Mouse (Mus musculus): Measurements from ENCODE around the gene Camk1g.

Gene Camk1g

DNA sequence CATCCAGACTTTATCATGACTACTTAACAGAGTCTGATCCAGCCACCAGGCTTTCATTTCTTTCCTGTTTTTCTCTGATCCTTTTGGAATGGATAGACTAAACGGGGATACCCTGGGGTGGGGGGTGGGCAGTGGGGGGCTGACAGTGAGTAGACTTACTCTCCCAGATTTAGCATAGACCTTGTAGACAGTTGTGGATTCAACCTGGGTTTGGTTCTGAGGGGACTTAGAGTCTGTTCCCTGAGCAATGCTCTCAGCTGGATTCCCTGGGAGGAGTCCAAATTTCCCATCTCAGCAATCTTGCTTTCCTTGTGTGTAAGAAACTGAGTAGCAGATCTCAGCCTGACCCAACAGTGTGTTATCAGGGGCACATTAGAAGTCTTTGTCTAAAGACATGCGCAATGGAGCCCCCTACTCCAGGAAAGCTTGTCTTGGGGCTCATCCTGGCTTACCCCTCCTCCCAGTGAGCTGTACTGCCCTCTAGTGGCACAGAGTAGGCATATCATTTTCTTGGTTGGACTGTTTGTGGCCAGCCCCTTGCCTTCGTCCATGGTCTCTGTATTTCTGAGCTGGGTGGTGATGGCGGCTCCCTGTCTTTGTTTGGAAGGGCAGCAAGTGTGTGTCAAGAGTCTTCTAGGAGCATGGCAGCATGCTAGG is 6.5 kb upstream of the Camk1g start:
- DNase-seq (ENCODE audit: low read depth, low spot score), result peak; percentile 63

DNA sequence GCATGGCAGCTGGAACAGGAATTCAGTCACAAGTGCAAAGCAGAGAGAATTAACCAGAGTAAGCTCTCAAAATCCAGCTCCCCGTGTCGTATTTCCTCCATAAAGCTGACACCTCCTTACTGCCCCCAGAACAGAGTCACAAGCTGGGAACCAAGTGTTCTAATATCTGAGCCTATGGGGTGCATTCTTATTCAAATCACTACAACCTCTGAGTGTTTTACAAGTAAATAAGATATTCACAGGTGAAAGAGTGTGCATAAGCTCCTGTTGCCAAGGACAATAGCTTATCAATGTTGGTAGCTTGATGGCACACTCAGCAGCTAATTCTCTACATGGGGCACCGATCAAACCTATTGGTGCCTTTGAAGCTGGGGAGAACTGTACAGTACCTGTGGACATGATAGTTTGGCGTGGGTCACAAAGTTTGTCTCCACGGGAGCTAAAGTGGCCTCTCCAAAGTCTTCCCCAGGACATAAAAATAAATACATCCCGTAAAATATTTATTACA is 3.9 kb upstream of the Camk1g start:
- peak; percentile 72 for DNase-seq (ENCODE audit: low read depth, low spot score)

DNA sequence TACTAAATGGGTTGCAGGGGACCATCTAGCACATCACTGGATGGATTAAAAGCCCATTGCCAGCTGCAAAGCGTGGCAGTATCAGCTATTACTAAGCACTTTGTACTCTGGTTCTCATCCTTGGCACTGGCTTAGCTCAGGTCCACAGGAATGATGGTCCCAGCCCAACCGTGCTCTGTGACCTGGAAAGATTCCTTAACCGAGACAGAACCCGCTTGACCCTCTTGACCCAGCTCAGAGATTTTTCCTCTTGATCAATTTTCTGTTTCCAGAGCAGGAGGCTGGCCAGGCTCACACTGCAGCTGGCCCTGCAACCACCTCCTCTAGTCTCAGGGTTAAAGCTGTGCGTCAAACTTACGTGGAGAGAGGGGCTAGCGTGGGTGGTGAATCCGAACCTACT is 1.0 kb downstream of the Camk1g start:
- no peak for DNase-seq (ENCODE audit: low read depth, low spot score)

DNA sequence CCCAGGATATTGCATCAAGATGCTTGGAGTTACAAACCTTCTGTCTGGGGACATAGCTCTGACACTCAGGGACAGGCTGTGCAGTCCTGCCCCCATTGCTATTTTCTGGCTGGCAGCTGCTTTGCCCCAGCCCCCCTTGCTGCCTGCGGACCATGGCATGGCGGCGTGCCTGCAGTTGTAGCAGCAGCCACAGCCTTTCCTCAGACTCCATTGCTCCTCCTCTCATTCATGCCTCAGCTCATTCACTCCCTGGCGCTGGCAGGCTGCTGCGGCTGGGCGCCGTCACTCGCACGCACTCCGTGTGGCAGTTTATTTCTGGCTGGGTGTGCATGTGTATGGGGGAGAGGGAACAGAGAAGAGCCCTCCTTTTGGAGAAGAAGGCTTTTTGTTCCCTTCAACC is 2.0 kb downstream of the Camk1g start:
- DNase-seq (ENCODE audit: low read depth, low spot score), result no peak

DNA sequence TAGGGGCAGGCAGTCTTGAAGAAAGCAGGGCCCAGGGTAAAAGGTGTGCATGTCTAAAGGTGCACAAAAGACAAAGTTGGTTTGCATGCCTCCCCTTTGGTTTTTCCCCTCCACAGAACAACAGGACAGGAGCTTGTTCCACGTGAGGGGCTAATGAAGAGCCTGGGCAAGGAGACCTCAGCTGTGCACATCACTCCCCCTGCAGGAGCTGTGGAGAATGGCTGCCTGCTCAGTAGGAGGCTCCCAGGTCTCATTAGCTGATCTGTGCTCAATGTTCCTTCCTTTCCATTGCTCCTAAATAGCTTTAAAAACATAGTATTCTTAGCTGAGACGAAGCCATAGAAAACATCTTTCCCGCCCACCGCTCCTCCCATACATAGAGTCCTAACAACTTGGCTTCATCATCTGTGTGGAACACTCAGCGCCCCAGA is 6.3 kb downstream of the Camk1g start:
- DNase-seq (ENCODE audit: low read depth, low spot score), result peak; percentile 48

DNA sequence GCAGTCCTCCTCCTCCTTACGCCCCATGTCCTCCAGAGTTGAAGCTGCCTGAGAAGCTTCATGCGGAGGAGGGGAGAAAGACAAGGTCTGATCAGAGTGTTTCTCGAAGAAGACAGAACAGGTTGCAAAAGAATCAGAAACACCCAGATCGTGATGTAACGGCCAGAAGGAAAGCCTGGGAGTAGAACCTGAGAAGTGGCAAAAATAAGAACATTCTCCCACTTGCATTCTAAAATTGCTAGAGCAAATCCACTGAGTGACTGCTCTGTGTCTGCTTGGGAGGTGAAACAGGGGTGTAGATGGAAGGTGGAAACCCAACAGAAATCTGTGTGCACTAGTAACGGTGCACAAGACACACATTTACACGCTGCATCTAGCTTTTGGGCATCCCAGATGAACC is 8.0 kb downstream of the Camk1g start:
- no peak for DNase-seq (ENCODE audit: low read depth, low spot score)

DNA sequence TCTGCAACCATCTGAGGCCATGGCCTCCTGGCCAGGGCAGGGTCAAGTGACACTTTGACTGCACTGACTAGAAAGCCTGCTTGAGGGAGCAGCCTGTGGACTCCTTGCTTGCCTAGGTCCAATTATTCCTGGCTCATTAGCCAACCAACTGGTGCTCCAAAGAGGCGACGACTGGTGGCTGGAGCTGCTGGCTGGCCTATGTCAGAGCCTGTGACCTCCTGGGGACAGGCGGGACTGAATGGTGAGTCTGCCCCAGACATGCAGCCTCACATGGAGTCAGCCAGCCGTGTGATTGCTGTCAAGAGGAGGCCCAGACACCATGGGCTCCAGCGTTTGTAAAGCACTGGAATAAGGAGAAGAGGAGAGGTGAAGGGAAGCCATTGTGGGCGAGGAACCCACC is 8.9 kb downstream of the Camk1g start:
- no peak for DNase-seq (ENCODE audit: low read depth, low spot score)

DNA sequence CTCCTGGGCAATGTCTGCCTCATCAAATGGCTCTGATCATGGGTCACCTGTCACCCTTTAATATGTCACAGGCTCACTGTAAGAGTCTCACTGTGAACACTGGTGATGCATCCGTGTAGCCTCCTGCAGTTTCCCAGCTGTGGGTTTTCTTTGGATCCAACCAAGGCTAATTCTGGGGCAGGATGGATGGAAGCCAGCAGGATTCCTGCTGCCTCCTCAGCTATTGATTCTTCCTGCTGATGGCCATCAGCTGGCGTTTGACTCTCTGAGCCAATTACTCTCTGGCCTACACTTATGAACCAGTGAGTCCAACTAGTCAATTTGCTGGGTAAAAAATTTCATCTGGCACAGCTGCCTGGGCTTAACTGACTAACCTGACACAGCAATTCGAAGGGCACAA is 10.9 kb downstream of the Camk1g start:
- no peak for DNase-seq (ENCODE audit: low read depth, low spot score)

DNA sequence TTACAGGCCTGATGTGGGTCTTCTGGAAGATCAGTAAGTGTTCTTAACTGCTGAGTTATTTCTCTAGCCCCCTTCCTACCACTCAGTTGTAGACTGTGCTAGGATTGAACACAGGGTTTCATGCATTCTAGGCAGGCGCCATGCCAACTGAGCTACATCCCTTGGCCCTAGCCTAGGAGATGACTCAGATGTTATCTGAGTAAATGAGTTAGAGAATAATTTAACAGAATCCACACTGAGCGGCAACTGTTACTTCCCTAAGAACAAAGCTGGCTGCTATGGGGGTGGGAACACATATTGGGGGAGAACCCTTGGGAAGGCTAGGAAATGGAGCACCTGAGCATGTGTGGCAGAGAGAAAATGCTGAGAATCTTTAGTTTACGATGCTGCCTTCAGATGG is 18.5 kb downstream of the Camk1g start:
- no peak for DNase-seq (ENCODE audit: low read depth, low spot score)

DNA sequence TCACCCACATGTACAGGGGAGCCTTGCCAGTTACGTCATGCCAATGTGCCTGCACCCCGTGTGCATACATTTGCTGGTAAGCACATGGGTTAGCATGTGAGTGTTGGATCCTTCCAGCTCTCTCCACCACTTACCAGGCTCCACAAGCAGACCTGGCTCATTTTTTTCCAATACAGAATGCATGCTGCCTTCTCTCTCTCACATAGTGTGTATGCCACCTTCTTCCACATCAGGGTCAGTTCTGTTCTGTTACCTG is 19.6 kb downstream of the Camk1g start:
- no peak for DNase-seq (ENCODE audit: low read depth, low spot score)

DNA sequence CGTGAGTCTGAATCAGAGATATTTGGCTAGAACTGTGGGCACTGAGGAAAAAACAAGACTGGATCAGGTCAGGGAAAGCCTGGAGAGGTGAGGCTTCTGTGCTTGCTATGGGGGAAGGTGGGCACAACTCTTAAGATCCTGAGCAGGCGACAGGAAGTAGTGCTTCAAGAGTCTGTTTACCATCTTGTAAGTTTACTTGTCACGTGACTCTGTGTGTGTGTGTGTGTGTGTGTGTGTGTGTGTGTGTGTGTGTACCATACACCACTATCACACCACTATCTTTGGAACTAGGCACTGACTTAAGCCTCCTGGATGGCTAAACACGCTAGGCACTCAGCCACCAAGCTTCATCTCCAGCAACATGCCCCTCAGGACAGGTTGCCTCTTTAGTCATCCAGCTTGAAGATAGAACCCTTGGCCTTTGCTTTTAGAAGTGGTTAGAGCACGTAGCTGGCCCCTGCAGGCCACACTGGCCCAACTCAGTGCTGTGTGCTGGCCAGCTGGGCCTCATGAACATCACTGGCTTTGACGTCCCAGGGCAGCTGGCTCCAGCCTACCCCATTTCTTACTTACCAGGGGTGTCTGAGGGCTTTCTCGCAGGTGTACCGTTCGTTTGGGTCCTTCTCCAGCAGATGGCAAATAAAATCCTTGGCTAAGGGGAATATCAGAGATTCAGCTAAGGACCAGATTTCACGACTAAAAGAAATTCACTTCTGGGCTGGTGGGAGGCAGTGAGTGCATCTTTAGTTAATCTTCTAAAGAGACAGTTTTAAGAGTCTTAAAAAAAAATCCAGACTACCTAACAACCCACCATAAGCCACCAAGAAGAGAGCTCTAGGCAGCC is 20.2 kb downstream of the Camk1g start:
- no peak for DNase-seq (ENCODE audit: low read depth, low spot score)

DNA sequence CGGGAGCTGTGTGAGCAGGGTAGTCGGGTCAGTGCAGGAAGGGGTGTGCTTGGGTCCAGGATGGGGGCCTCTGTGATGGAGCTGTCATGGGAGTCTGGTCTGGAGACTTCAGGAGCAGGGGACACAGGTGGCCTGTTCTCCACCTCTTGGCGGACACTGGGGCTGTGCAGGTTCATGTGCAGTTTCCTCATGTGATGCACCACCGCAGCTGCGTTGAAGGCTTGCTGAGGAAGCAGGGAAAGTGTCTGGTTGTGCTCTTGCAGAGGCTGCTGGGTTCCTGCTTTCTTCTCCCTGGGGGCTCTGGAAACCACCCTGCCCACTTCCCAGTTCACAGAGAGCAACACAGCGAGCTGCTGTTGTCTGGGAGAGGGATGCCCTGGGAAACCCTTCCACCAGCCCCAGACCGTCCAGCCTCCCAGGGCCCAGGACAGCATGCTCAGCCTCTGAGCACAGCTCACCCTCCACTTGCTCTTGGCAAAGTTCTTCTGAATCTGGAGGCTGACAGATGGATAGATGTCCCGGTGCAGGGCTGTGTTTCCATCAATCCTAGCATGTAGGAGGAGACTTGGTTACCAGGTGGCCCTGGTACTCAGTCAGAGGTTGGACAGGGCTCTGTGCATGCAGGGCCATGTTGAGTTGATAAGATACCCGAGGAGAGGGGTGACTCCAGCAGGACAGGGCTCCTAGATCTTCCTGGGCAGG is 21.7 kb downstream of the Camk1g start:
- no peak for DNase-seq (ENCODE audit: low read depth, low spot score)

DNA sequence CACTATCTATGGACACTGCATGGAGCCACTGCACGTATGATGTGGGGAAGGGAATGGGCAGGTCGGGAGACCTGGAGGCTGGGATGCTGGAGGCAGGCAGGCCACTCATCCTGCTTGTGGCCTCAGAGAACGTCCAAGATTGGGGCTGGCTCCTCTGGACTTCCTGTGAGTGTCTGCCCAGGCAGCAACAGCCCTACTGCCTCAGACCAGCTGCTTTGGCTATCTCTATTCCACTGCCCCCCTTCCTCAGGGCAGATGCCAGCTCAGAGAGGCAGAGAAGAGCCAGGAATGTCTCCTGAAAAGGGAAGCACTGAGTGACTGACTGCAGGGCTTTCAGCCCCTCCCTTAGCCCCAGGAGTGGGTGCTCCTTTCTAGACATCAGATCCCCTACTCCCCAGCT is 23.2 kb downstream of the Camk1g start:
- no peak for DNase-seq (ENCODE audit: low read depth, low spot score)

DNA sequence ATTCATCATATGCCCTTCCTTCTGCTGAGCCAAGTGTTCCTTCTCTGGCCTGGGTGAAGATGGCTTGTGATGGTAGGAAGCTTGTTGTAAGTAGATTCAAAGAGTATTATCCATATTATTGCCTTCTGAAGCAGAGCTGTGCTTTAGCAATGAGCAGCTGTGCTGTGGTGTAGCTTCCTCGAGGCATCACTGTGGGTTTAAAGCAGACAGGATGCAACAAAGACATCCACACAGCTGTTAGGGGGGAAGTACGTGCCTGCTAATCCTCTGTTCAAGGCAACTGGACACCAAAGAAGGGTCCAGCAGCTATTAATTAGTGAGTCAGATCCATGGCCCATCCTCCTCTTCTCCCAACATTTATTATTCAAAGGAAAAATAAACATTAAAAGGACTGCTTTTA is 25.1 kb downstream of the Camk1g start:
- DNase-seq (ENCODE audit: low read depth, low spot score), result no peak

DNA sequence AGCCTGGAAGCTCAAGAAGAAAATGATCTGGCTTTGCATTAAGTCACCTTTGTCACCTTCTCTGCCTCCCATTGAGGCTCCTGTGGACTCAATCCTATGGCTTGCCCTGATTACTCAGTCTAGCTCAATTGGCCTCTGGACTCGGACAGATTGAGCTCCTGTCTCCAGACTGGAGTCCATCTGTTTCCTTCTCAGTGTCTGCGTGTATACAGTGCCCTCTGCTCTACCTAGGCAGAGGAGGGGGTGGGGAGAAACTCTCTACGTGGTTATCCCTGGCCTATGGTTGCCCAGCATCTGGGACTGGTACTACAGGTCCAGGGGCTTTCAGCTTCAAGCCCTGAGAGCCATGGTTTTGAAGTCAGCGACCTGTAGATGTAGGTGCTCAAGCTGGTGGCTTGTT is 26.2 kb downstream of the Camk1g start:
- no peak for DNase-seq (ENCODE audit: low read depth, low spot score)

DNA sequence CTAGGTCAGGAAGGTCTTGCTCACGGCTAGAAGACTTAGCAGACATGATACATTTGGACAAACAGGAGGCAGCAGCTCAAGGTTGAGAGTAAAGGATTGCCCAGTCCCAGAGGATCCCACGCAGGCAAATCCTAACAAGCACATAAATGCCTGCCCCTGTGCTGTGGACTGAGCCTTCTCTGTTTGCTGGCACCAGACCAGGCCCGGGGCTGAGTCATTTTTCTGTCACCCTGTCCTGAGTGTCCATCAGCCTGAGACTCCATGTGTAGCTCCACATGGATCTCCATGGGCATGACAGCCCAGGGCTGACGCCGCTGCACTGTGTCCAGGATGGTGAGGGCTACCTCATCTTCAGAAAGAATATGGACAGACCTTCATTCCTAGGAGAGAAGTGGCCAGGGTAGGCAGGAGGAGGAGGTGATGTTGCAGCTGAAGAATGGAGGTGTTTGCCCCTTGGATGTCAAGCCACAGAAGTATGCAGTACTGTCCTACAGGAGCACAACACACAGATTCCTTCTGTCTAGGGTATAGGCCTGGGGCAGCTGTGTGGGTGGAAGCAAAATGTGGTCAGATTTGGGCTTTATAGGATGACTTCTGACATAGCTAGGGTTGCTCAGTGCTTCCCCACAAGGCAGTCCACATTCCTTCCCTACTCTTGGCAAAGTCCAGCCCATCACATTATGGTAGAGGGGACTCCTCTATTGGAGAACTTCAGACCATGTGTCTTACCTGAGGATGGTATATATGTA is 27.7 kb downstream of the Camk1g start:
- DNase-seq (ENCODE audit: low read depth, low spot score), result no peak

DNA sequence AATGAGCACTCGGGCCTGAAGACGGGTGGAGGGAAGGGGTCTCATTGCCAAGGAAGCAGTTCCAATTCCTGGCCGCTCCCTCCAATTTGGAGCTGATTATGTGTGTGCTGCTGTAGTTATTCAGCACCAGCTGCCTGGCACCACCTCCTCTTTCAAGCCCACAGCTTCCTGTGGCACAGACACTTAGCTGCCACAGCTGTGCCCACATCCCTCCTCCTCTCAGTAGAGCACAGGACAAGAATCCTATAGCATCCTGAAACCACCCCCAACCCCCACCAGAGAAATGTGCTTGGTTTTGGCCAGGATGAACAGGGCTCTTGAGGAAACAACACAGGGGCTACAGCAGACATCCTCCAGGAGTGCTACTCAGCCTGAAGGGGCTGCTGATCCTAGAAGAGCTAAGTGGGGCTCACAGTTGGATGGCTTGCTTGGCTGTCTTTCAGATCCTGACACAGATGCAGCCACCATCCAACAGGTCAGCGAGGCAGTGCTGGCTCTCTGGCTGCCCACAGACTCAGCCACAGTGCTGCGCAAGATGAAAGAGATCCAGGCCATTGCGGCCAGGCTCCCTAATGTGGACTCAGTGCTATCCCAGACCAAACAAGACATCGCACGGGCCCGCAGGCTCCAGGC is 31.6 kb downstream of the Camk1g start:
- no peak for DNase-seq (ENCODE audit: low read depth, low spot score)

DNA sequence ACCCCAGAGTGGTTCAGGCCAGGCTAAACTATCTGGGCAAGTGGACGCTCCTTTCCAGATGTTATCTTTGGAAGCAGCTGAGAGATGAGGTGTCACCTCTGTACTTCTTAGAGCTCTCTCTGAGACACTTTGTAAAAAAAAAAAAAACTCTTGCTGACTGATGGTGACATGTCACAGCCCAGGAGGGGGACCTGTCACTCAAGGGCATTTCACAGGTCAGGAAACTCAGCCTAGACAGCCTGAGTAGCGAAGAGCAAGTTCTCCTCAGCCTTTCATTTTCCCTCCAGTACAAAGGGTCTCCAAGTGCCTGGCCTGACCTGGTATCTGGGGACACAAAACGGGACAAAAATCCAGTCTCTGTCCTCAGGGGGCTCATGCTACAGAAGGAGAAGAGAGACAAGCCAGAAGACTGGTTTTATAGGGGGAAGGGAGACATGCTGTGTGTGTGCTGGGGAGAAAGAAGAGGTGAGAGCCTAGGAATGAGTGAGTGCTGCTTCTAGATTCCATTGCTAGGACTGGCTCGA is 32.2 kb downstream of the Camk1g start:
- DNase-seq (ENCODE audit: low read depth, low spot score), result no peak

DNA sequence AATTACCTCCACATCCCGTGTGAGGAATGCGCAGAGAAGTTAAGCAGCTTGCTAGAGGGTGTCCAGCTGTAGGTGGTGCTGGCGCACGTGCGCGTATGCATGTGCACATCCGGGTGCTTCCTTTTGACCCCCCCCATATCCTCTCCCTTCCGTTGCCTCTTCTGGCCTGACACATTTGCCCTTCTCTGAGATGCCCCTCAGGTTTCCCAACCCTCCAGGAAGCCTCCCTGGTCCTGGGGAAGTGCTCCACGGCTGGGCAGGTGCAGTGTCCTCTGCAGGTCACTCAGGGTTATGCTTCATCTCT is 33.1 kb downstream of the Camk1g start:
- DNase-seq (ENCODE audit: low read depth, low spot score), result no peak

DNA sequence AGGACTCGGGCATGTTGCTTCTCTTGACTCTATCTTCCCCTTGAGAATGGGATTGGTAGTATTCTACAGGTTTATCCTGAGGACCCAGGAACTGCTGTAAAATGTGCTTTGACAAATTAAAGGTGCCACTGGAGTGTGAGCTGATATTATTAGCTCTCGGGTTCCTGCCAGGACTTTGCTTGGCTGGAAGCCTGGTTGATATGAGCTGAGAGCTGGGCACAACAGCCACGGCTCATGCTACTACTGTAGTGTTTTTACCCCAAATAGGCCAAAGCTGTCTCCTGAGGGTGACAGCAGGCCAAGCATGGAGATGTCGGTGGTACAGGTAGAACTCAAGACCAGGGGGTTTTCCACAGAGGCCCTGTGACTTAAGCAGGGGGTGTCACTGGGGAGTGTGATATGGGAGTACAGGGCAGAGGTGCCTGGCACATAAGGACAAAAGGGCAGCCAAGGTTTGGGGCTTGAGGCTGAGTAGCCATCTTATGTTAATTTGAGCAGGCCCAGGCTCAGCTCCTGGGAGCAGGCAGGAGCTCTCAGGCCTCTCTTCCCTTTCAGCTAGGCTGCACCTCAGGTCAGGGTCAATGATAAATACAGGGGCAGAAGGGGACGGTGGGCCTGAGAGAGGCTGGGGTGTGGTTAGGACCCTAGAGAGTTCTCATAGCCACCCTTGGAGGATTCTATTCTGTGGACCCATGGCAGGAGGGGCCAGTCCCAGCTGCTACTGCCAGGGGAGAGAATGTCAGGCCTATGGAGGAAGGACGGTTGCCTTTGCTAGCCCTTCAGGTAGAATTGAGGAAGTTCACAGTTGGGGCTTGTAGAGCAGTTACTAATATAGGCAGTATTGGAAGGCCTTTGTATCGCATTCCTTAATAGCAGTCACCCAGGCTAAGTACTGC is 33.7 kb downstream of the Camk1g start:
- DNase-seq (ENCODE audit: low read depth, low spot score), result no peak

DNA sequence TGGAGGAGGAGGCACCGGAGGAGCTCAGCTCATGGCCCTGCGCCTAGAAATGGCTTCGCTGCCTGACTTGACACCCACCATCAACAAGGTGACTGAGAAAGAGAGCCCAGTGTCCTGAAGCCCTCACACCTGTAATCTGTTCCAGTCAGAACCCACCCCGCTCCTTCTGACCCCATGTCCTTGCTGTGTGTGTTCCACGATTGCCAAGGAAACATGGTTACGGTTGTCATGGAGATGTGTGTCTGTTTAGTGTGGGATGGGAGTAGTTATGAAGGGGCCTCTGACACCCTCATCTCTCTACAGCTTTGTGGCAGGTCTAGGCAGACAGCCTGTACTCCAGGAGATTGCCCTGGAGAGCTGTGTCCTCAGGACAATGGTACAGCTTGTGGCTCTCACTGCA is 35.6 kb downstream of the Camk1g start:
- DNase-seq (ENCODE audit: low read depth, low spot score), result peak; percentile 32
